Mouse (Mus musculus) lung, adult 2 months (tissue): ENCODE data around the gene Gspt1. TPM values are rescaled to one million over a fixed set of nuclear protein-coding genes. Genes with fewer than 3 reads are reported as not detected.
A peak's percentile ranks its signal among the peaks of the same experiment; 100 is the strongest.

Source experiments
- DNase-seq: peaks from one replicate; pipeline ENCODE4 v3.0.0; 2022
- H3K4me1 ChIP-seq: fragments of 200-500 bp; 2 replicates; pipeline ENCODE4 v1.6.1; 2011; ENCODE audit warnings: low read length; ENCODE audit not compliant: control insufficient read depth, insufficient read depth
- H3K4me3 ChIP-seq: fragments of 200-500 bp; replicated peaks from 2 replicates; pipeline ENCODE3; 2011; ENCODE audit warnings: low read depth, mild to moderate bottlenecking, control low read depth, low read length; ENCODE audit errors: extremely low read depth
- CTCF ChIP-seq: fragments of 200-500 bp; IDR thresholded peaks from 2 replicates; pipeline ENCODE4 v1.5.1; 2011; ENCODE audit warnings: mild to moderate bottlenecking, low read length, control low read depth; ENCODE audit not compliant: insufficient read depth
- POLR2A ChIP-seq: fragments of 200-500 bp; IDR thresholded peaks from 2 replicates; pipeline ENCODE4 v1.6.1; 2011; ENCODE audit warnings: low read depth, mild to moderate bottlenecking, control low read depth, low read length, borderline replicate concordance; ENCODE audit errors: extremely low read depth
- WGBS: fragments of 180-500 bp; shearing (Covaris S2); methylation state at CpG from one replicate; pipeline ENCODE4 v1.1.7; 2018; 5-methylcytosine and 5-hydroxymethylcytosine counted together
- polyA plus RNA-seq: library from polyadenylated mRNA; depleted of rRNA; stranded (reverse); fragments of >200 nt; gene quantifications from 2 replicates; pipeline ENCODE4 v1.2.3, GENCODE M21; 2012

Gspt1 gene
- polyA plus RNA-seq, 1 experiment = 23.5 TPM

DNA sequence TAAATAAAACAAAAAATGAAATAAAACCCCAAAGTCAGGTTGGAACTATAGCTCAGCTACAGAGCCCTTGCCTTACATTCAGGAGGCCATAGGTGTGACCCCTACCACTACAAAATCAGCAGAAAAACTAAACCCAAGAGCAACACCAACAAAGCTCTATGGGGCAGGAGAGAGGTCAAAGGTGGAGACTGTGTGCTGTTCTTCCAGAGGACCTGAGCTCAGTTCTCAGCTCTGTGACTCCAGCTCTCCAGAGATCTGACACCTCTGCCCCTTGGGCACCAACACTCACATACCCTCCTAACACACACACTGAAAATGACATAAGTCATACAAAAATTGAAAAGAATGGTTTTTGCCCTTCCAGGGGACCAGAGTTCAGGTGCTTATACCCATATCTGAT, 16.9 kb upstream of the Gspt1 start:
- Histone ChIP-seq H3K4me1 (no peaks in the 10 kb centered on the region), H3K4me3 (no peak overlapping the region)
- no peak for DNase-seq
- no peak for TF ChIP-seq POLR2A
- no peak for TF ChIP-seq CTCF

DNA sequence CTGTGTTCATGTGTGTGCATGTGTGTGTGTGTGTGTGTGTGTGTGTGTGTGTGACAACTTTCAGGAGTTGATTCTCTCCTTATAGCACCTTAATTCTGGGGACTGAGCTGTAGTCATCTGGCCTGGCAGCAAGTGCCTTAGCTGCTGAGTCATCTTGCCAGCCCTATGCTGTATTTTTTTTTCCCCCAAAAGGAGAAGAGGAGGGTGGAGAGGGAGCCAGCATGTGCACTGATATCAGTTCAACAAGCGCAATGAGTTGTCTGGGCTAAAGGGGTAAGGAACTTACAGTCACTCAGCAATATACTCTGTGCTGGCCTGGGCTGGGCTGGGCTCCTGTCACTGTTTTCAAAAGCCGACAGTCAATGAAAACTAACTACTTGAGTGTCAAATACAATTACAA, 16.5 kb upstream of the Gspt1 start:
- TF ChIP-seq CTCF (no peak), POLR2A (no peak)
- DNase-seq = no peak
- Histone ChIP-seq H3K4me1 (no peaks in the 10 kb centered on the region), H3K4me3 (no peak overlapping the region)
- WGBS = 83% methylated on average over 2 of the region's 2 CpGs

GRCm38 (mm10) chr16:11269808-11270207, 15.7 kb upstream of the Gspt1 start:
- no peak for DNase-seq
- TF ChIP-seq CTCF (no peak), POLR2A (no peak)
- 29% methylated on average over 6 of the region's 6 CpGs for WGBS
- no peak overlapping the region for H3K4me3 ChIP-seq
- no peaks in the 10 kb centered on the region for H3K4me1 ChIP-seq

- Histone ChIP-seq H3K4me1 (no peaks in the 10 kb centered on the region), H3K4me3 (no peak overlapping the region)
- no peak for TF ChIP-seq CTCF
- no peak for TF ChIP-seq POLR2A
- no peak for DNase-seq
- WGBS = 85% methylated on average over 2 of the region's 2 CpGs
These were observed 12.4 kb upstream of the Gspt1 start for GRCm38 (mm10) chr16:11266556-11266955.

DNA sequence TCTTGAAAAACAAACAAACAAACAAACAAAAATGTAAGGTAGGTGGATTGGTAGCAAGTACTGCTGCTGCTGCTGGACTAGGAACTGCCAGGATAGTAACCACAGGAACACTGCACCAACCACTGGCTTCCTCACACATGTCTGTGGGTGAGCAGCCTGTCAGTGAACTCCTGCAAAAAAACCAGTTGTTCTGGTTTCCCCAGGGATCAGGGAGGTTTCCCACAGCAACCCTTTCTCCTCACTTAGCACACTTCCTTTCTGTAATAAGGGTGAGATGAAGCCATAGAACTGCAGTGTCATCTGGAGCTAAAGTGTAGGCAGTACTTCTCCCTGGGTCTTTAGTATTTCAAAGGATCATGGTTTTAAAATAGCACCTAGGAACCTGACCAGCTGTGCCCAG, 9.1 kb upstream of the Gspt1 start:
- Histone ChIP-seq H3K4me3 (no peak overlapping the region), H3K4me1 (no peaks in the 10 kb centered on the region)
- DNase-seq = no peak
- TF ChIP-seq POLR2A = no peak
- no peak for TF ChIP-seq CTCF

- Histone ChIP-seq H3K4me3 (peak overlapping the region; percentile 59), H3K4me1 (peaks cover 6% of the 10 kb centered on the region)
- no peak for TF ChIP-seq POLR2A
- WGBS = 13% methylated on average over 10 of the region's 10 CpGs
- no peak for DNase-seq
These were observed 619 bp upstream of the Gspt1 start for GRCm38 (mm10) chr16:11254723-11255164.

GRCm38 (mm10) chr16:11253065-11253831, 877 bp downstream of the Gspt1 start:
- H3K4me3 ChIP-seq = peak overlapping the region; percentile 93
- WGBS = under 1% methylated on average over 58 of the region's 58 CpGs
- DNase-seq = peak; percentile 56
- no peak for TF ChIP-seq CTCF
- TF ChIP-seq POLR2A = no peak
- peaks cover 6% of the 10 kb centered on the region for H3K4me1 ChIP-seq

- 51% methylated on average over 2 of the region's 2 CpGs for WGBS
- no peak for DNase-seq
- peaks cover 5% of the 10 kb centered on the region for H3K4me1 ChIP-seq
- TF ChIP-seq POLR2A = no peak
- no peak for TF ChIP-seq CTCF
- H3K4me3 ChIP-seq = no peak overlapping the region
These were observed 6.3 kb downstream of the Gspt1 start for GRCm38 (mm10) chr16:11247791-11248190.

DNA sequence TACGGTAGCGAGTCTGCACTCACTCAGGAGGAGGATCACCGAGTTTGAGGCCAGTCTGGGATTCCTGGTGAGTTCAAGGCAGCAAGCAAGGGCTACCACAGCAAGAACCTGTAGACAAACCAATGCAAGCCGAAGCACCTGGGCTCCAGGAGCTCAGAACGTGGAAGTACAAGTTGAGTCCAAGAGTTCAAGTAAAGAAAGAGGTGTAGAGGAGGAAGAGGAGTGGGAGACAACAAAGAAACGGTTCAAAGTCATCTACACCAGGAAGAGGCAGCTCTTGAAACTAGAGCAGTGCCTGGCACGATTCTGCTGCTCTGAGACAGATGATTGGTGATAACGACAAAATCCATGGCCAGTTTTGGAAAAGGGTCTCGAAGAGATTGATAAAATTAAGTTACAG, 8.4 kb downstream of the Gspt1 start:
- no peak for DNase-seq
- no peaks in the 10 kb centered on the region; the same call in 1 of the 2 replicates for H3K4me1 ChIP-seq
- WGBS = 65% methylated on average over 9 of the region's 9 CpGs
- H3K4me3 ChIP-seq = no peak overlapping the region
- TF ChIP-seq CTCF (no peak), POLR2A (no peak)

GRCm38 (mm10) chr16:11242401-11242800, 11.7 kb downstream of the Gspt1 start:
- H3K4me3 ChIP-seq = no peak overlapping the region
- no peak for DNase-seq
- H3K4me1 ChIP-seq = no peaks in the 10 kb centered on the region
- TF ChIP-seq CTCF (no peak), POLR2A (no peak)
- WGBS = 73% methylated on average over 1 of the region's 1 CpGs

GRCm38 (mm10) chr16:11217801-11218200, 36.3 kb downstream of the Gspt1 start:
- no peaks in the 10 kb centered on the region for H3K4me1 ChIP-seq
- no peak for DNase-seq
- no peak overlapping the region for H3K4me3 ChIP-seq
- TF ChIP-seq CTCF (no peak), POLR2A (no peak)
- 81% methylated on average over 3 of the region's 3 CpGs for WGBS
